Mouse (Mus musculus) central nervous system, embryonic 18 days (tissue): ENCODE results near the gene Nudt12. TPM values are rescaled to one million over a fixed set of nuclear protein-coding genes. Genes with fewer than 3 reads are reported as not detected.

ENCODE experiments used
- polyA plus RNA-seq: library from polyadenylated mRNA; depleted of rRNA; stranded (reverse); fragments of >200 nt; gene quantifications from 2 replicates; pipeline ENCODE4 v1.2.3, GENCODE M21; 2012; rRNA removed

Nudt12 gene
- polyA plus RNA-seq: 2.1 and 2.9 TPM in 2 replicates

GRCm38 (mm10) chr17:59013091-59013459 lies at the start of gene Nudt12:
Gene Nudt12 (minus strand): TSS chr17:59013372.

GRCm38 (mm10) chr17:58991275-58991674 lies 21.9 kb downstream of the Nudt12 start, which contains the start of gene Pdzph1:
Gene Pdzph1 (minus strand): TSS chr17:58991375.

Other genes with a start within 250 kb of the Nudt12 start
- gene Pdzph1, start 22.0 kb downstream of the Nudt12 start, polyA plus RNA-seq: 2.9 and 3.1 TPM in 2 replicates